Comparison of ENCODE assay signal across 11 mouse cellular contexts in the genomic region with DNA sequence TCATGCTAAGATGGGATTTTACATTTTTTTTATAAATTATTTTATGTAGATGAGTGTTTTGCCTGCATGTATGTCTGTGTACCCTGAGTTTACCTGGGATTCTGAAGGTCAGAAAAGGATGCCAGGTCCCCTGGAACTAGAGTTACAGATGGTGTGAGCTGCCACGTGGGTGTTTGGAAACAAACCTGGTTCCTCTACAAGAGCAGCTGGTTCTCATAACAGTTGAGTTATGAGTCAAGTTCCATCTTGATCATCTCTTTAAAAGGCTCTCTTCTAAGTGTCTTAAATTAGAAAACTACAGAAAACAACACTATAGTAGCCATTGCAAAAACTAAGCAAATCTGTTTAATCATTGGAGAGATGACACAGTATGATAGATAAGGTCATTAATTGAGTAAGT.
"Had no signal": no experiment of that assay in that cellular context is flagged by ENCODE, and none has a peak within 500 bp of the region (broad histone marks: within the 10 kb centered on the region; RNA-seq: fewer than 3 reads in every experiment).

No protein-coding gene starts in this region.

- DNase-seq: kidney, adult 18-20 months; kidney, adult 9 months; kidney, postnatal 14 days; kidney, postnatal 4 days; liver; lung, adult 18-20 months; lung, postnatal 10 days; lung, postnatal 36 days; retina, postnatal 1 day; thymus, adult 2 months; thymus, postnatal 14 days had no signal
